Mouse (Mus musculus): ENCODE data around the gene Sf1.

The Sf1 gene

GRCm38 (mm10) chr19:6363411-6364240 is at the start of gene Sf1:
Sf1 (plus strand) TSS chr19:6363690.
- DNase-seq (ENCODE audit: low read depth, low spot score): peak; percentile 100

GRCm38 (mm10) chr19:6313796-6314195 is 49.7 kb upstream of the Sf1 start:
- DNase-seq (ENCODE audit: low read depth, low spot score): no peak

- DNase-seq (ENCODE audit: low read depth, low spot score): no peak
Observed at GRCm38 (mm10) chr19:6314513-6314912, 49.0 kb upstream of the Sf1 start.

GRCm38 (mm10) chr19:6315573-6315972 is 47.9 kb upstream of the Sf1 start:
- DNase-seq (ENCODE audit: low read depth, low spot score): no peak

- DNase-seq (ENCODE audit: low read depth, low spot score): no peak
Observed at GRCm38 (mm10) chr19:6318145-6318544, 45.3 kb upstream of the Sf1 start.

GRCm38 (mm10) chr19:6321358-6321757 is 42.1 kb upstream of the Sf1 start:
- DNase-seq (ENCODE audit: low read depth, low spot score): no peak

- DNase-seq (ENCODE audit: low read depth, low spot score): no peak
Observed at GRCm38 (mm10) chr19:6321786-6322621, 41.5 kb upstream of the Sf1 start.

- DNase-seq (ENCODE audit: low read depth, low spot score): no peak
Observed at GRCm38 (mm10) chr19:6324751-6325150, 38.7 kb upstream of the Sf1 start.

- no peak for DNase-seq (ENCODE audit: low read depth, low spot score)
Observed at GRCm38 (mm10) chr19:6331178-6331577, 32.3 kb upstream of the Sf1 start.

GRCm38 (mm10) chr19:6331719-6332516 is 31.6 kb upstream of the Sf1 start:
- DNase-seq (ENCODE audit: low read depth, low spot score): no peak

- DNase-seq (ENCODE audit: low read depth, low spot score): no peak
Observed at GRCm38 (mm10) chr19:6333761-6334595, 29.5 kb upstream of the Sf1 start.

- DNase-seq (ENCODE audit: low read depth, low spot score): peak; percentile 97
Observed at GRCm38 (mm10) chr19:6334673-6335457, 28.6 kb upstream of the Sf1 start, which contains the start of gene Men1. Men1 (plus strand) TSS chr19:6334979.

GRCm38 (mm10) chr19:6335458-6335827 is 28.0 kb upstream of the Sf1 start:
- DNase-seq (ENCODE audit: low read depth, low spot score): no peak

- no peak for DNase-seq (ENCODE audit: low read depth, low spot score)
Observed at GRCm38 (mm10) chr19:6336920-6337319, 26.6 kb upstream of the Sf1 start.

- no peak for DNase-seq (ENCODE audit: low read depth, low spot score)
Observed at GRCm38 (mm10) chr19:6338171-6338570, 25.3 kb upstream of the Sf1 start.

- no peak for DNase-seq (ENCODE audit: low read depth, low spot score)
Observed at GRCm38 (mm10) chr19:6338716-6339115, 24.8 kb upstream of the Sf1 start.

GRCm38 (mm10) chr19:6339191-6339590 is 24.3 kb upstream of the Sf1 start:
- DNase-seq (ENCODE audit: low read depth, low spot score): no peak

GRCm38 (mm10) chr19:6339890-6340504 is 23.5 kb upstream of the Sf1 start:
- no peak for DNase-seq (ENCODE audit: low read depth, low spot score)
